Mouse (Mus musculus) left cerebral cortex, adult 11 months (tissue): ENCODE data around the gene Itpr1.

Source experiments
- DNase-seq: peaks from one replicate; pipeline ENCODE4 v3.0.0; 2022; ENCODE audit warnings: low spot score

Itpr1 gene

GRCm38 (mm10) chr6:108212881-108213295 lies at the start of gene Itpr1:
Itpr1 (plus strand) TSS chr6:108213096.
- DNase-seq: peak; percentile 95

GRCm38 (mm10) chr6:108164935-108165334 lies 48.0 kb upstream of the Itpr1 start:
- no peak for DNase-seq

GRCm38 (mm10) chr6:108165598-108165997 lies 47.3 kb upstream of the Itpr1 start:
- DNase-seq: no peak

GRCm38 (mm10) chr6:108167946-108168680 lies 44.8 kb upstream of the Itpr1 start:
- no peak for DNase-seq

GRCm38 (mm10) chr6:108168723-108169122 lies 44.2 kb upstream of the Itpr1 start:
- no peak for DNase-seq

- DNase-seq: no peak
These were observed 43.4 kb upstream of the Itpr1 start for GRCm38 (mm10) chr6:108169466-108169865.

GRCm38 (mm10) chr6:108172219-108172618 lies 40.7 kb upstream of the Itpr1 start:
- no peak for DNase-seq

GRCm38 (mm10) chr6:108174181-108174580 lies 38.7 kb upstream of the Itpr1 start:
- DNase-seq: no peak

GRCm38 (mm10) chr6:108179087-108179486 lies 33.8 kb upstream of the Itpr1 start:
- DNase-seq: no peak

GRCm38 (mm10) chr6:108184847-108185684 lies 27.8 kb upstream of the Itpr1 start, which contains the start of gene Sumf1:
Sumf1 (minus strand) TSS chr6:108185582.
- DNase-seq: peak; percentile 88

- no peak for DNase-seq
These were observed 27.2 kb upstream of the Itpr1 start for GRCm38 (mm10) chr6:108185685-108186009.

GRCm38 (mm10) chr6:108190690-108191089 lies 22.2 kb upstream of the Itpr1 start:
- no peak for DNase-seq

- DNase-seq: no peak
These were observed 20.3 kb upstream of the Itpr1 start for GRCm38 (mm10) chr6:108192632-108193031.

GRCm38 (mm10) chr6:108196665-108197064 lies 16.2 kb upstream of the Itpr1 start:
- no peak for DNase-seq

- DNase-seq: no peak
These were observed 15.8 kb upstream of the Itpr1 start for GRCm38 (mm10) chr6:108197117-108197516.

GRCm38 (mm10) chr6:108198286-108198685 lies 14.6 kb upstream of the Itpr1 start:
- DNase-seq: no peak

- no peak for DNase-seq
These were observed 8.6 kb upstream of the Itpr1 start for GRCm38 (mm10) chr6:108204322-108204721.

- no peak for DNase-seq
These were observed 6.8 kb upstream of the Itpr1 start for GRCm38 (mm10) chr6:108206145-108206544.

- no peak for DNase-seq
These were observed 5.9 kb upstream of the Itpr1 start for GRCm38 (mm10) chr6:108206914-108207566.

GRCm38 (mm10) chr6:108211896-108212880 lies 708 bp upstream of the Itpr1 start:
- DNase-seq: no peak

- no peak for DNase-seq
These were observed 791 bp downstream of the Itpr1 start for GRCm38 (mm10) chr6:108213481-108214293.
